Mouse (Mus musculus): ENCODE measurements around the gene Nt5c2.
"Not testable (repeated sequence)": the region's sequence is repeated elsewhere in the genome, so short reads cannot be mapped to it uniquely, and the experiment has no call there.

Gene Nt5c2

GRCm38 (mm10) chr19:47016487-47016886, 1.5 kb upstream of the Nt5c2 start:
- no peak for DNase-seq (ENCODE audit: low read depth, low spot score)

- DNase-seq (ENCODE audit: low read depth, low spot score) = no peak
These were observed 1.0 kb upstream of the Nt5c2 start for GRCm38 (mm10) chr19:47015965-47016364.

GRCm38 (mm10) chr19:47015396-47015795, 443 bp upstream of the Nt5c2 start:
- no peak for DNase-seq (ENCODE audit: low read depth, low spot score)

GRCm38 (mm10) chr19:47014159-47014446, 850 bp downstream of the Nt5c2 start:
- no peak for DNase-seq (ENCODE audit: low read depth, low spot score)

- DNase-seq (ENCODE audit: low read depth, low spot score) = no peak
These were observed 1.4 kb downstream of the Nt5c2 start for GRCm38 (mm10) chr19:47013340-47014158.

- no peak for DNase-seq (ENCODE audit: low read depth, low spot score)
These were observed 2.3 kb downstream of the Nt5c2 start for GRCm38 (mm10) chr19:47012521-47013130.

- no peak for DNase-seq (ENCODE audit: low read depth, low spot score)
These were observed 5.0 kb downstream of the Nt5c2 start for GRCm38 (mm10) chr19:47009943-47010342.

- no peak for DNase-seq (ENCODE audit: low read depth, low spot score)
These were observed 5.5 kb downstream of the Nt5c2 start for GRCm38 (mm10) chr19:47009420-47009819.

- DNase-seq (ENCODE audit: low read depth, low spot score) = no peak
These were observed 8.6 kb downstream of the Nt5c2 start for GRCm38 (mm10) chr19:47006321-47006720.

- DNase-seq (ENCODE audit: low read depth, low spot score) = no peak
These were observed 9.1 kb downstream of the Nt5c2 start for GRCm38 (mm10) chr19:47005873-47006272.

GRCm38 (mm10) chr19:47003742-47004511, 11.0 kb downstream of the Nt5c2 start:
- no peak for DNase-seq (ENCODE audit: low read depth, low spot score)

- not testable (repeated sequence) for DNase-seq (ENCODE audit: low read depth, low spot score)
These were observed 14.6 kb downstream of the Nt5c2 start for GRCm38 (mm10) chr19:47000357-47000756.

- no peak for DNase-seq (ENCODE audit: low read depth, low spot score)
These were observed 15.2 kb downstream of the Nt5c2 start for GRCm38 (mm10) chr19:46999753-47000152.

GRCm38 (mm10) chr19:46998953-46999352, 16.0 kb downstream of the Nt5c2 start:
- DNase-seq (ENCODE audit: low read depth, low spot score) = no peak

GRCm38 (mm10) chr19:46998168-46998870, 16.6 kb downstream of the Nt5c2 start:
- DNase-seq (ENCODE audit: low read depth, low spot score) = no peak

- DNase-seq (ENCODE audit: low read depth, low spot score) = no peak
These were observed 18.9 kb downstream of the Nt5c2 start for GRCm38 (mm10) chr19:46996095-46996494.

- not testable (repeated sequence) for DNase-seq (ENCODE audit: low read depth, low spot score)
These were observed 22.6 kb downstream of the Nt5c2 start for GRCm38 (mm10) chr19:46992329-46992728.

- DNase-seq (ENCODE audit: low read depth, low spot score) = peak; percentile 62
These were observed 23.8 kb downstream of the Nt5c2 start for GRCm38 (mm10) chr19:46991145-46991544.

GRCm38 (mm10) chr19:46990625-46991024, 24.3 kb downstream of the Nt5c2 start:
- not testable (repeated sequence) for DNase-seq (ENCODE audit: low read depth, low spot score)

- no peak for DNase-seq (ENCODE audit: low read depth, low spot score)
These were observed 24.8 kb downstream of the Nt5c2 start for GRCm38 (mm10) chr19:46990153-46990518.

GRCm38 (mm10) chr19:46989479-46990152, 25.3 kb downstream of the Nt5c2 start:
- no peak for DNase-seq (ENCODE audit: low read depth, low spot score)

Measured in retina, adult 2 months (tissue).